Mouse (Mus musculus) naive thymus-derived CD4-positive, alpha-beta T cell, adult 5 months (primary cell): Measurements from ENCODE around the gene Tmem123. TPM values are rescaled to one million over a fixed set of nuclear protein-coding genes. Genes with fewer than 3 reads are reported as not detected.

ENCODE experiments used
- polyA plus RNA-seq: library from polyadenylated mRNA; unstranded; fragments of 100-300 nt; shearing (Covaris generic); gene quantifications from one replicate; pipeline ENCODE4 v1.2.1, GENCODE M21; 2017

Gene Tmem123
- 282 TPM for polyA plus RNA-seq

DNA sequence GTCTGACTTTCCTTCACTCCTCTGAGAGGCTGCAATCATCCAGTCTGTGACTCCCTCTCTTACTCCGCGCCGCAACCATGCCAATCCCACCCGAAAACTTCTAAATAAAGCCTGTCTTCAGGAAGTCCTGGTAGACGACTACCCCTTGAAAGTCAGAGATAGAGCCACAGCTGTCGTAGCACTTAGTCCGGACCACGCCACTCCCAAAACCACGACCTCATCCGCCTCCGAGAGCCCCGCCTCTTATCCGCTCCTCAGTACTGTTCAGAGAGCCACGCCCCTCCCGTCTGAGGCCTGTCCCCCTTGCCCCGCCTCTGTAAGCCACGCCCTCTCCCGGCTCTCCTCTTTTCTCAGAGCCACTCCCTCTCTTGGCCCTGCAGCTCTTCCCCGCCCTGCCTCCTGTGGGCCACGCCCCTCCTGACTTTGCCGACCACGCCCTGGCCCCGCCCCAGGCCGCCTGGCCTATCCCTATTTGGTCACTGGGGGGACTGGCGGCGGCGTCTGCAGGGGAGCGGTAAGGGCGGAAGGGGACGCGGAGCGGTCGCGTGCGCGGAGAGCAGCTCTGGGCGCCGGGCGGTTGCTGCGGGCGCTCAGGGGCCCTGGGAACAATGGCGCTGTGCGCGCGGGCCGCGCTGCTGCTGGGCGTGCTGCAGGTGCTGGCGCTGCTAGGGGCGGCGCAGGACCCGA lies at the start of gene Tmem123:
Tmem123 (plus strand) TSS at position 428 of the 687 bp plus-strand sequence.

DNA sequence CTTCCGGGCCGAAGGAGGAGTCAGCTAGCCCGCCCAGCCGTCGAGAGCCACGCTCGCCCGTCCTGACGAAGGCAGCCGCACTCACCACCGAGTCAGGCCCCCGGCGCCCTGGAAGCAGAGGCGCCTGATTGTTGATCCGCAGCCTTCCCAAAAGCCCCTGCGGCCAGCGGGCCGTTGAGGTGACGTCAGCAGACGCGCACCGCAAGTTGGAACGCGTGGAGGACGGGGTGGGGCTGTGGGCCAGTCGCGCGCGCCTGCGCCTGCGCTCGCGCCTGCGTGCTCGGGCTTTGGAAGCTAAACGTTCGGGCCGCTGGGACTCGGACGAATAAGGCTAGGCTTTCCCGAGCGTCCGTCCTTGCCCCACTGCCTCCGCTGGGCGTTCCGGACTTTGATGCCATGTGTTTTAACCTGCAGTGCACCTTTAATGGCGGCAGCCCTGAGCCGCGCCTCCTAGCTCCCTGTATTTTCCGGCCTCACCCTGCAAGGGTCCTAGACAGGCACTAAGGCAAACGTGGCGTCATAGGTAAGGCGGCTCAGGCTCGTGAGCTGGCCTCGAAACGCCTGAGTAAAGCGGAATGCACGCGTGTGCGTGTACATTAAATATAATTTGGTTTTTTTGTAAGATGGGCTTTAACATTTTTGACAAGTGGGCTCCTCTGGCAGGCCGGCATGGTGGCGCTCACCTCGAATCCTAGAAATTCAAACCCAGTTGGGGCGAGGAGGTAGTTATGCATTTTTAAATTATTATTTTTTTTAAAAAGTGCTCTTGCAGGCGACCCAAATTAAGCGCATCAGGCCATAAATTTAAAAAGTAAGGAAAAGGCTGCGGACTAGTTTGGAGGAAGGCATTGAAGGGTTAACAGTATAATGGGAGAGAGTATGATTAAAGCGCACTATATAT lies 73.3 kb downstream of the Tmem123 start, which contains the start of gene Birc2:
Birc2 (minus strand) TSS at position 160 of the 901 bp plus-strand sequence.

Other genes starting within 250 kb of the Tmem123 start
- gene Mmp8, start 205.6 kb upstream of the Tmem123 start, polyA plus RNA-seq, result 0.14 TPM
- gene Mmp27, start 192.6 kb upstream of the Tmem123 start, polyA plus RNA-seq, result not detected
- gene Mmp20, start 135.8 kb upstream of the Tmem123 start, polyA plus RNA-seq, result not detected
- gene Mmp7, start 72.0 kb upstream of the Tmem123 start, polyA plus RNA-seq, result not detected
- gene Birc2, start 73.0 kb downstream of the Tmem123 start, polyA plus RNA-seq, result 127 TPM
- gene Birc3, start 109.1 kb downstream of the Tmem123 start, polyA plus RNA-seq, result 198 TPM
- gene Yap1, start 240.6 kb downstream of the Tmem123 start, polyA plus RNA-seq, result 0.25 TPM